Mouse (Mus musculus) G1E-ER4 (cell line): ENCODE measurements around the gene Rad51b. TPM values are rescaled to one million over a fixed set of nuclear protein-coding genes. Genes with fewer than 3 reads are reported as not detected.

Experiments used
- GATA1 ChIP-seq: IDR thresholded peaks from one replicate; pipeline ENCODE4 v1.8.0; 2012; ENCODE audit warnings: low read length, inconsistent platforms
- polyA plus RNA-seq: library from polyadenylated mRNA; stranded (reverse); fragments of >175 nt; gene quantifications from 2 replicates; pipeline ENCODE4 v1.2.3, GENCODE M21; 2012

Rad51b gene
- polyA plus RNA-seq, 1 experiment: 0.42 TPM

DNA sequence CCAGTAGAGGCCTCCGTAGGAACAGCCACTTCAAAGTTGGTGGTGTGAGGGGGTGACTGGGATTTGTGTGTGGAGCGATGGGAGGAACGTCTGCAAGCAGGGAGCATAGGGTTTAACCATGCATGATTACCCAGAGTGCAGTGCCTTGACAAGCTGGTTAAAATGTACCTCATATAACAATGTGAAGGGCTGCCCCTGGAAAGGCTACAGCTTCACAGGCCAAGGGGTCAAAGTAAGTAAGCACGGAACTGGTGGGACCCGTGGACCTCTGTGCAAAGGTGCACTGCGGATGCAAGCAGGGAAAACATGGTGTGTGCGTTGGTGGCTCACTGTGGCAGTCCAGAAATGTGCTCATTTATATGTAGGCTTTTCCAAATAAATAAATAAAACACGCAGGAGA lies 392.2 kb downstream of the Rad51b start:
- no peak for TF ChIP-seq GATA1

DNA sequence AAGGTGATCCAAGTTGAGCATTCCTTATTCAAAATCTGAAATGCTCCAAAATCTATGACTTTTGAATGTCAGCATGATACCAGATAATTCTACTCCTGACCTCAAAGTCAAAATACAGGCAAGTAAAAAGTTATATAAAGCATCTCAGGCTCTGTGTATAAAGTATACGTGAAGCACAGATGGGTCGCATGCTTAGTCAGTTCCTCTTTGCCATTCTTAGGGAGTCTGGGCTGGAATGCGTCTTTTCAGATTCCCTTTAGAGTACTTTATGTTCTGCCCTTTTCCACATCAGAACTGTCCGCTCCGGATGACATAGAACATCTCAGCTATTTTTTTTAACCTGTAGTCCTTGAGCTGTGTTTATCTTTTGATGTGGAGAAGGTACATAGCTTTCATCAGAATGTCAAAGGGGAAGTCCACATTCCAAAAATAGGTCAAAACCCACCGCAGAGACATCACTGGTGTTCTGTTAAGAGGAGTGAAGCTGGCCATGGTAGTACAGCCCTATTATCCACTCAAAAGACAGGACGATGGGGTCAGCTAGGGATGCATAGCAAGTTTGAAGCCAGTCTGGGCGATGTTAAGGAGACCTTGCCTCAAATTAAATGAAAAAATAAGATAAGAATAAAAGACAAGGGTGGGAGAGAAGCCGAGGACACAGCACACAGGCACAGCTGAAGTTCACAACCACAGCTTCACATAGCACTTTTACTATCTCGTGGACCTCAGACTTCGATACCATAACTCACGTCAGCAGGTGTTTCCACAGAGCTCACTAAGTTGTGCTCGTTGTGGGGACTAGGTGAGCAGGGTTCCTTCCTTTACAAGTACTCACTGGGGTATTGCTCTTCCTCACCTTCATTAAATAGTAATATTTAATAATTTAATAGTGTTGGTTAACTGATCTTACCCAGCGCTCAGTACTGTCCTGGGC lies 395.1 kb downstream of the Rad51b start:
- TF ChIP-seq GATA1: no peak

DNA sequence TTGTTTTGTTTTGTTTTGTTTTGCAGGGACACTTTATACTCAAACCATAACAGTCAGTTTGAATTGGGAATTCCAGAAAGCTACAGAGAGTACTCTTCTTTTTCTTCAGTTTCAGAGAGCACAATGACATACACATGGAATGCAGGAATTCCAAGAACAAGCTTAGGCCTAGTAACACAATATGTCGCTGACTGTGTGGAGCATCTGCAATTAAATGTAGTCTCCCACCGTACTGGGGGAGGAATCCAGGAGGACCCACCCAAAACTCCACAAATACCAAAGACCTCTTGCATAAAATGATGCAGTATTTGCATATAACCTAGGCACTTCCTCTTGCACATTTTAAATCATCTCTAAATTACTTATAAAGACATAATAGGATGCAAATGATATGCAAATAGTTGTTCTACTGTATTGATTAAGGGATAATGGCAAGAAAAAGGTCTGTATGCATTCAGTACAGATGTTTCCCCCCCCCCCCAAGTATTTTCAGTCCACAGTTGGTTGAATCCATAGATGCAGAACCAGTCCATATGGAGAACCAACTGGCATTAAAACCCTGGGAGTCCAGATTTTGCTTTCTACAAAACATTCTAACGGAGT lies 398.9 kb downstream of the Rad51b start:
- no peak for TF ChIP-seq GATA1

DNA sequence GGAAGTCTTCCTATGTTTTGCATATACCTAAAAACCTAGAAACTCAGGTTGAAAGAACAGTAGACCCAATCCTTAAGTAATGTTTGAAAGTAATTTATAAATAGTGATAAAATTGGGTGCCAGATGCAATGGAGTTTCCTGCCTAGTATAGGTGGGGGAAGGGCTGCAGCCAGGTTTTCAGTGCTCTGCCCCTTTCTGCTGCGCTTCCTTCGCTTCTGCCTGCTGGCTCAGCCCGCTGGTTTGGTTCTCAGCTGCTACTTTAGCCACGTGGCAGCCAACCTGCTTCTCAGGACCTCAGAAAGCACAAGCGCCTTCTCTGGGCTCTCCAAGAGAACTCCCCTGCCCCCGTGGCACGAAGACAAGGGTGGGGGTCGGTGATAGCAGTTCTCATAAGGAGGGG lies 406.5 kb downstream of the Rad51b start:
- TF ChIP-seq GATA1: no peak

DNA sequence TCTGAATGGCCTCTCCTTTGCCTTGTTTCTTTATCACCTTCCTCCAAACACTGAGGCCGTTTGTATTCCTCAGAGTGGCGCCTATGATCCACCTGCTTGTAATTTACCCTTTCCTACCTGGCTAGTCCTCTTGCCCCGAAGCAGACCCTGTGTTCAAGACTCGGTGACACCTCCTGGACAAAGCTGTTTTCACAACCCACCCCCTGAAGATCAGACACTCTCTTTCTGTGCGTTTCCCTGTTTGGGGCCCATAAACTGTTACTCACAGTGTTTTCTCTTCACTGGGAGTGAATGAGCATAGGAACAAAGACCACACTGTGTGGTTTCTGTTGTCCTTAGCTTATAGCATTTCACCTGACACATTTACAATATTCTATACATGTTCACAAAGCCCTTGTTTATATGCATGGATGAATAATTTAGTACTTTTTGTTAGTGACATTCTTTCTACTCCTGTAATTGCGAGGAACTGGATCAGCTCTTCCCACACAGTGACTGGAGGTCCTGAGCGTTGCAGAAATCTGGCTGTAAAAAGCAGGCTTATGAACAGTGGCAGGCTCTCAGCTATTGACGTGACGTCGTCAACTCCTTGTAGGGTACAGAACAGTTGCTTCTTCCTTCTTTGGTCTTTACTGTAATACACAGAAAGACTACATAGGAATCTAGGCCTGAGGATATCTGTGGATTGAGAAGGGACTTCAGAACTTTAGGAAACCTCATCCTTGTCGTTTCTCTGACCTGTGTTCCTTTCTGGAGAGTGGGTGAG lies 408.6 kb downstream of the Rad51b start:
- TF ChIP-seq GATA1: no peak

DNA sequence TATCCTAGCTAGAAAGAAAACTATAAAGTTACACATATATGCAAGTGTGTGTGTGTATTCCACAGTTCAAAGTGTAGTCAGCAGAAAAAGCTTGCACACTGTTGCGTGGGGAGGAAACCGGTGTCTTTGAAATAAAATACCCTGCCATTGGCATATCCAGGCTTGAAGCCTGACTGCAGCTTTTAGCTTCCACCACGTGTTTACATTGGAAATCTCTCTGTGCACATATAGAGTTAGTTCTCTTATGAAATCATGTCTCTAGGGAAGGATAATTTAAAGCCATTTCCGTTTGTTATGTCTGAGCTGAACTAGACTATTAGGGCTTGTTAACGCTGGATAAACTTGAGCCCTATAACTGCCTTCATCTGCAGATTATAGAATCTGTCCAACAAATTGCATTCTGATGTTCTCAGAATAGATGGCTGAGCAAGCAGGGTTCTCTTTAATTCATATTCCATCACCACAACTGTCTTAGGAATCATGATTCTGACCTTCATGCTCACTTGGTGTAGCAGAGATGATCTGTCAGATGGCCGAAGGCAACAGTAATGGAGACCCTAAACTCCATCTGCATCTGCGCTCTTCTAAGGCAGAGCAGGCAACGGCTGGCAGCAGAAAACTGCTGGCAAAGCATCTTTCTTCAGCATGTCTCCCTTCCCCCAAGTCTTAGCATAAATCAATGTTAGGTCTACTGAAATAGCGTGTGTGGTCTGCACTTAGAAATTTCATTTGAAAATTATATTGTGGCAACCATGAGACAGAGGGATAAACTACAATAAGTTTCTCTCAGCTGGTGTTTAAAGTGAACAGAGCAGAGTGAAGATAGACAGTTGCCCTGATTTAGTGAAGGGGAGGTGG lies 410.7 kb downstream of the Rad51b start:
- no peak for TF ChIP-seq GATA1

DNA sequence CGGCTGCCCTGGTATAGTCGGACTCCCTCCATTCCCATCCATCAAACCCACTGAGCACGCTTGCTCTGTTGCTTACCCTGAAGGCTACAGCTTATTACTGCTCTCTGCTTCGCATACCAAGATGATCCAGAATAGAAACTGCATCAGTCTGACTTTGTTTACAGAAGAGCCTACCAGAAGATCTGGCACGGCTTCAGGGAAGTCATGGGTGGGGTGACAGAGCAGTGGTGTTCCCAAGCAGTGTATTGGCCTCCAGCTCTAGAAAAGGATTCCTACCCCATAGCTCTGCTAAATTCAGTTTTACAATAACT lies 411.3 kb downstream of the Rad51b start:
- TF ChIP-seq GATA1: no peak

DNA sequence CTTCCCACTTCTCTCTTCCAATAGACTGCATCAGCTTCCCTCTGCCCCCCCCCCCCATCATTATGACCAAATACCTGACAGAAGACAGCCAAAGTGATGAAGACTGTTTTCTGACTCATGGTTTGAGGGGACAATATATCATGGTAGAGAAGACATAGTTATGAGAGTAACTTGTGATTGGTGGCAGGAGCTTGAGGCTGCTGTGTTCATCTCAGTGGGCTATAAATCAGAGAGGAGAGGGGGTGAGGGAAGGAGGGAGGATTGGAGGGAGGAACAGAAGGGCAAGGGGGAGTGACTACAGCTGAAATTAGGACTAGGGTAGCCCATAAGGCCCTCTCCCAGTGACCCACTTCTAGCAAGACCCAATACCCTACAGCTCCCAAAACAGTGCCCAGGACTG lies 416.2 kb downstream of the Rad51b start:
- TF ChIP-seq GATA1: no peak

DNA sequence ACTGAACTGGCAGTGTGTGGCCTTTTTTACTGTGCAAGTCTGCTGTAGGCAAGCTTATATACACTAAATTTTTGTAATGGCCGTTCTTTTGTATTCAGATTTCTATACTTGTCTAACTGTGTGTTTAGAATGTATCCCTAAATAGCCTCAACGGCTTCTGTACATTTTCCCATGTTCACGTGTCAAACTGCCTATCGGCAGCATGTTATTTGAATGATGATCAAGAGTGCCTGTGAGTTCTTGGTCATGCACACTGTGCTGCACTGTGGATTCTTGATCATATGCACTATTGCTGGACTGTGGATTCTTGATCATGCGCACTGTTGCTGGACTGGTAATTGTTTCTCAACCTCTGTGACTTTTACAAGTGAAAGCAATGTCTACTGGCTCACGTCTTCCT lies 417.4 kb downstream of the Rad51b start:
- TF ChIP-seq GATA1: no peak

DNA sequence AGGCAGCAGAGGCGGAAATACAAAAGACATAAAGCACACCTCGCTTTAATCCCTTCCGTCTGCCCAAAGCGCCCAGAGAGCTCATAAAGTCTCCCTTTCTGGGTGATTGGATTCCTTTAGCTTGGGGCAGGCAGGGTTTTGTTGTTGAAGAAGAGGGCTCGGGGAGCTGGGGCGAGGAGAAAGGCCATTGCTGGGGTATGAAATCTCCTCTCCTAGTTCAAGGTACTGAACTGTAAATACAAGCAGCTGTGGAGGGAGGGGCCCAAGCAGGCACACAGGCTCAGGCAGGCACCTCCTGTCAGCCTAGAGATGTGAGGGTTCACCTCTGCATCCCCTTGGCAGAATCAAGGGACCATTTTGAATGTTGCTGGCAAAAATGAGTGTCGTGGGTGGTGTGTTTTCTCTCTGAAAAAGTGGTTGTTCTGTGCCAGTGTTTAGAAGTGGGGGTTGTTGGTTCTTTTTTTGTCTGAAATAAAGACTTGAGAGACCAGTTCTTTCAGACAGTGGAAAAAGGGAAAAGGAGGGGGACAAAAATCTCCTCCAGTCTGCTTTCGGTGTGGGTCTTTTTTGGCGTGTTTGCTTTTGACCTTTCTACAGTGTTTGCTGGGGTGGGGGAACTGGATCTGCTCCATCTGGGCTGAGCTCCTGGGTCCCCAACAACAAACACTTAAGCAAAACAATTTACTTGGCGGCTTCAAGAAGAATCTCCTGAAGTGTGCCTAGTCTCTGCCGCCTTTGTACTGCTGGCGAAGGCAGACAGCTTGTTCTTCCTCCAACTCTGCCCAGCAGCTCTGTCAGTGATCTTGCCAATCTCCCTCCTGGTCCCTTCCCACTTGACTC lies 418.6 kb downstream of the Rad51b start:
- no peak for TF ChIP-seq GATA1

DNA sequence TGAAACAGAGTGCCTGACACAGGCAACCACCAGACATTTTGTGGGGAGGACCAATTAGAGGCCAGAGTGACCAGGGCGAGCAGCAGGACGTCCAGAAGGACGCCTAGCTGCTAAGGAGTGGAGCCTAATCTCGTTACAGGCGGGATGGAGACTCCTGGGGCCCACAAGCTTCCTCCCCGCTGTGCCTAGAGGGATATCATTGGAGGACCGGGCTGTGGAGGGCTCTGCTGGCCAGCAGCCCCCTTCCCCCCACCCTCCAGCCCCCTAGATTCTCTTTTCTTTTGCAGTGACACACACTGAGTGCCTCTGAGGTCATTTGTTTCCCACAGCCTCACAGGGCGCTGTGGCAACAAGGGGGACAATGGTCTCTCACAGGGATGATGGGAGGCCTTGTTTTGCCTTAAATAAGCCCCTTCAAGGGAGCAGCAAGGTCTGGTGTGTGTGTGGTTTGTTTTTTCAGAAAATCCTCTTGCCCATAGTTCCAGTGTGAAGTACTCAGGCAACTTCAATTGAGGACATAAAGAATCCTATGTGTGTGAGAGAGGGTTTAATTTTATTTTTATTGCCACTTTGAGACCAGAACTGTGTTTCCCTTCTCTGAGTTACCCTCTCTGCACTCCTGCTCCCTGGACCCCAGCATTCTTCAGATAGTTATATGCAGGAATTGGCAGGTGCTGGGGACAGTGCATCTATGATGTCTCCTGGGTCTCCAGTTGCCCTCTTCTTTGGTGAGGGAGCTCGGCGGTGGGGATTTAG lies 422.2 kb downstream of the Rad51b start:
- TF ChIP-seq GATA1: no peak

DNA sequence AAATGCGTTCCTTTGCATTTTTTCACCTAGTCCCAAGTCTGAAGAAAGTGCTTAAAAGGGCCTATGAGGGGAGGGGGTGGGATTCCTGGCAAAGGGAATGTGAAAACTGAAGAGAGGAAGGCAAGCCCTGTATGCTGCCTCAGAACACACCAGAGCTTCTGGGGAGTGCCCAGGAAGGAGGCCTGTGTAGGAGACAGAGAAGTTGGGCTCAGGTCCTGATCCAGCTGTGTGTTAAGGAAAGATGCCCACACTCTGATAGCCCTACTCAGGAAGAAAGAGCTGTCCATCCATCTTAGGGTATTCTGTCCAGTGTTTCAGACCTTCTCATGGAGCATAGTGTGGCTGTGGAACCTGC lies 422.7 kb downstream of the Rad51b start:
- no peak for TF ChIP-seq GATA1

DNA sequence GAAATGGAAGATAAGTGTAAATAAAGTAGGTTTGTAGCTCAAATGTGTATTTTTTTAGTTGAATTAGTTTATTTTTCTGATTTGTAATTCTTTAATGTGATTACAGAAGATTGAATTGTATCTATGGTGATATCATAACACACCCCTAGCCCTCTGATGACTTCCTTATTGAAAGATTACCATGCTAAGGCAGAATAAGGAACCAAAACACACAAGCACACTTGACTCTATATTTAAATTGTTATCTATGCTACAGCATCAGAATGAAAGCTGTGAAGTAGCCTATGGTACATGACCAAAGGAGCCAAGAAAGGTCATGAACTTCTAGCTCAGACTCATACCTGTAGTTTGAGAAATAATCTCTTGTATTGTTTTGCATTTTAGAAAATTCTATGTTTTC lies 427.8 kb downstream of the Rad51b start:
- TF ChIP-seq GATA1: no peak

DNA sequence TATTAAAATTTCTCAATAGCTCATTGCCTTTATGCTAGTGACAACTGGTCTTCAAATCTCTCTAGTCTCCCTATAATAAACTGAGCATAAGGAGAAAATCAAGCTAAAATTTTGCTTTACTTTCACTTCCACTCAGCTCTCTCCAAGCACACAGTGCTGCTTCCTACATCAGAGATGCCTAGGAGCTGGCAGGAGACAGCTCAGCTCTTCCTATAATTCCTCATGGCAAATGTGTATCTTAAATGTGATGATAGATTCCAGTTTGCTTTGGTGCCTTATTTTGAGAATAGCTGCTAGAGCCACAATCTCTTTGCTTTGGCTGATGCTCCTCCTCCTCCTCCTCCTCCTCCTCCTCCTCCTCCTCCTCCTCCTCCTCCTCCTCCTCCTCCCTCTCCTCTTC lies 428.6 kb downstream of the Rad51b start:
- TF ChIP-seq GATA1: no peak

DNA sequence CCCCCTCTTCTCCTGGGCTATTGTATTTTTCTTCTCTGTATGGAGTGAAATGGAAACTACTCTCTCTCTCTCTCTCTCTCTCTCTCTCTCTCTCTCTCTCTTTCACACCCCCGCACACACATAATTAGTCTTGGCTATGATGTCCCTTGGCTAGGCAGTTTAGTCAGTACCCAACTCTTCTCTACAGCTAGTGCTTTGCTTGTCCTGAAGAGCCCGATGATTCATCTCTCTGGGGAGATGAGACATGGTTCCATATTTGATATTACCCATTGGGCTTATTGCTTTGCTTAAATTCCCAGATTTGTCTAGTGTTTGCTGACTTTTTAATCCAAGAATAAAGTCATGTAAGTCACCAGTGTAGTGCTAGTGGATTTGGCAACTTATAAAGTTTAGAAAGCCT lies 429.0 kb downstream of the Rad51b start:
- no peak for TF ChIP-seq GATA1
